Mouse (Mus musculus) frontal cortex, adult 2 months (tissue): ENCODE measurements around the gene Vmn1r138. TPM values are rescaled to one million over a fixed set of nuclear protein-coding genes. Genes with fewer than 3 reads are reported as not detected.
"Not testable (repeated sequence)": the region's sequence is repeated elsewhere in the genome, so short reads cannot be mapped to it uniquely, and the experiment has no call there.

Source experiments
- DNase-seq, 2 experiments: peaks; one replicate each; pipeline ENCODE4 v3.0.0; 2022; ENCODE audit warnings: low spot score in 1 of 2; ENCODE audit errors: extremely low spot score in 1 of 2
- polyA plus RNA-seq: library from polyadenylated mRNA; depleted of rRNA; stranded (reverse); fragments of >200 nt; gene quantifications from 2 replicates; pipeline ENCODE4 v1.2.3, GENCODE M21; 2012; rRNA removed

The Vmn1r138 gene
- not detected in 2 replicates for polyA plus RNA-seq

DNA sequence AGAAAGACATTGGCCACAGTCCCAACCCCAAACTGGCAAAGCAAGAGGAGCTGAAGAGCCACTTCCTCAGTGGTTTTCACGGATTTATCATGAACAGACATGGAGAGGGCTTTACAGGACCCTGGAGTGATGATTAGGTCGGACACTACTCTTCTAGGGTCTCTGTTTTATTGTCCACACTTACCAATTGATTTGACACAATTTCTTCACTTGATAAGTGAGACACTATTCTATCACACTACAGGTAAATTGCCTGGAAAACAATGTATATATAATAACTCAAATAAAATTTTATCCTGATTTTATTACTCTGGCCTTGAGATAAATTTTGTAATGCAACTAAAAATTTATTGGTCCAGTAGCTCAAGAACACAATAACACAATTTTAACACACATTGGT lies at the start of gene Vmn1r138:
Gene Vmn1r138 (minus strand): TSS at position 101 of the 400 bp plus-strand sequence.
- not testable (repeated sequence) for DNase-seq

DNA sequence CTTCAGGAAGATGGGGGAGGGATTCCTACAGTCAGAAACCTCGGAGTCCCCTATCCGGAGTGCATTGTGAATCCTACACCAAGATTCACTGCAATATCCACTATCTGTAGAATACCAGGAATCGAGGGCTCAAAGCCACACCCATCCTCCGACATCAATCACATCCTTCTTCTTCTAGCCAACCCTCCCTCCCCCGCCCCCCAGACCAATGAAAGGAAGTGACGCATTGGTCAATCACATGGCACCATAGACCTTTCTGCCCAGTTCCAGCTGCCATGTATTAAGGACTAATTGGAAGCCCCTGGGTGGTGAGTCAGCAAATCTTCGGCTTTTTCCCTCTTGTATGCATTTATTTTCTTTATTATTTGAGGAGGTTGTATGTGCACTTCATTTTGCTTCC lies 40.1 kb upstream of the Vmn1r138 start, which contains the start of gene Vmn1r139:
Gene Vmn1r139 (plus strand): TSS at position 301 of the 400 bp plus-strand sequence.
- DNase-seq = not testable (repeated sequence)

DNA sequence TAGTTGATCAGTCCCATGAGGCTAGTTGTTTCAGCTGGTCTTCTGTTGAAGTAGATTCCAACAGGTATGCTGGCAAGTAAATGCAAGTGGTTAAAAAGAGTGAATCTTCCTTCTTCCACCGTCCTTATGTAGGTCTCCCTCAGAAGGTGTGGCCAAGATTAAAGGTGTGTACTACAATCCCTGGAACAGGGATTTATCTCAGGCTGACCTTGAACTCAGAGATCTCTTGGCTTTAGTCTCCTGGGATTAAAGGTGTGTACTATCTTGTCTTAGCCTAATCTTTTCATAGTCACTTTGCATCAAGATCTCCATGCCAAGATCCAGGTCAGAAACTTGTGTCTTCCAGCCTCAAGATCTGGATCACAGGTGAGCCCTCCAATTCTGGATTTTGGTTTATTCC lies 27.5 kb upstream of the Vmn1r138 start, which contains the start of gene Gm6176:
Gene Gm6176 (minus strand): TSS at position 101 of the 400 bp plus-strand sequence.
- DNase-seq = not testable (repeated sequence)

DNA sequence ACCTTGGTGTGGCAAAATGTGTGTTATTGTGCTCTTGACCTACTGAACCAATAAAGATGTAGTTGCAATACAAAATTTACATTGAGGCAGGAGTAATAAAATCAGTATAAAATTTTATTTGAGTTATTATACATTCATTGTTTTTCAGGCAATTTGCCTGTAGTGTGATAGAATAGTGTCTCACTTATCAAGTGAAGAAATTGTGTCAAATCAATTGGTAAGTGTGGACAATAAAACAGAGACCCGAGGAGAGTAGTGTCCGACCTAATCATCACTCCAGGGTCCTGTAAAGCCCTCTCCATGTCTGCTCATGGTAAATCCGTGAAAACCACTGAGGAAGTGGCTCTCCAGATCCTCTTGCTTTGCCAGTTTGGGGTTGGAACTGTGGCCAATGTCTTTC lies 34.4 kb downstream of the Vmn1r138 start, which contains the start of gene Vmn1r137:
Gene Vmn1r137 (plus strand): TSS at position 301 of the 400 bp plus-strand sequence.
- DNase-seq = not testable (repeated sequence)

Other genes with a start within 250 kb of the Vmn1r138 start
- not detected in 2 replicates for gene Gm4177, start 232.2 kb downstream of the Vmn1r138 start, polyA plus RNA-seq
- not detected in 2 replicates for gene Vmn1r135, start 196.5 kb downstream of the Vmn1r138 start, polyA plus RNA-seq
- not detected in 2 replicates for gene Gm5725, start 184.6 kb downstream of the Vmn1r138 start, polyA plus RNA-seq
- not detected in 2 replicates for gene Gm5891, start 107.6 kb downstream of the Vmn1r138 start, polyA plus RNA-seq
- not detected in 2 replicates for gene Vmn1r137, start 34.3 kb downstream of the Vmn1r138 start, polyA plus RNA-seq
- gene Gm6176, start 27.4 kb upstream of the Vmn1r138 start, polyA plus RNA-seq = not detected in 2 replicates
- gene Vmn1r139, start 40.2 kb upstream of the Vmn1r138 start, polyA plus RNA-seq = not detected in 2 replicates
- not detected in 2 replicates for gene Gm16451, start 89.3 kb upstream of the Vmn1r138 start, polyA plus RNA-seq
- gene Gm10666, start 105.8 kb upstream of the Vmn1r138 start, polyA plus RNA-seq = not detected in 2 replicates
- gene Vmn1r142, start 135.1 kb upstream of the Vmn1r138 start, polyA plus RNA-seq = not detected in 2 replicates
- gene Vmn1r143, start 160.5 kb upstream of the Vmn1r138 start, polyA plus RNA-seq = not detected in 2 replicates
- gene Gm8653, start 172.4 kb upstream of the Vmn1r138 start, polyA plus RNA-seq = not detected in 2 replicates
- gene Gm8453, start 200.6 kb upstream of the Vmn1r138 start, polyA plus RNA-seq = not detected in 2 replicates